Mouse (Mus musculus): ENCODE data around the gene Abat.

DNA sequence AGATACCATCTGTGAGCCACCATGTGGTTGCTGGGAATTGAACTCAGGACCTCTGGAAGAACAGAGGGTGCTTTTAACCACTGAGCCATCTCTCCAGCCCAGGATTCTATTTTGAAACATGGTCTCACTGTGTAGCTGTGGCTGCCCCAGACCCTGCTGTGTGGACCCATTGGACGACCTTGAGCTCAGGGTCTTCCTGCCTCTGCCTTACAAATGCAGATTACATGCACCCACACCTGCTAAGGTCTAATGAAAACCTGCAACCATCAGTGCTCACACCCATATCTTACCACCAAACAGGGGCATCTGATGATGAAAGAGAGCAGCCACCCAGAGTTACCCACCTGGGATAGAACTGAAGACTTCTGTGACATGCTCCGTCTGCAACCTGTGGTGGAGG lies 143.0 kb downstream of the Abat start:
- no peak for TF ChIP-seq CTCF (IDR thresholded peaks at IDR 0.05; ENCODE audit: control insufficient read depth, insufficient read depth, insufficient read length)
- TF ChIP-seq MAX (IDR thresholded peaks at IDR 0.05), result no peak
- no peak for TF ChIP-seq FOSL1 (IDR thresholded peaks at IDR 0.05; ENCODE audit: insufficient read depth, low read length, poor library complexity, severe bottlenecking)
- TF ChIP-seq USF1 (IDR thresholded peaks at IDR 0.05; ENCODE audit: low read depth), result no peak

All from C2C12 (cell line).